Mouse (Mus musculus) megakaryocyte progenitor cell, adult 5-6 weeks (primary cell): ENCODE results near the gene Pik3r6. TPM values are rescaled to one million over a fixed set of nuclear protein-coding genes. Genes with fewer than 3 reads are reported as not detected.
A peak's percentile ranks its signal among the peaks of the same experiment; 100 is the strongest.

Experiments used
- ATAC-seq: replicated peaks from 2 replicates; pipeline ENCODE4 v1.8.0; 2016; ENCODE audit warnings: mild to moderate bottlenecking, moderate TSS enrichment, inconsistent platforms; ENCODE audit not compliant: poor library complexity
- total RNA-seq, 2 experiments: library from RNA; stranded (forward) in 1 of 2; stranded (reverse) in 1 of 2; fragments of 157-497, 149-512 nt in 1 of 2; fragments of 200-1000 nt in 1 of 2; gene quantifications; 2 replicates each; pipeline versions ENCODE4 v1.2.3 to v1.2.4; 2015 to 2017

Pik3r6 gene
- total RNA-seq, 2 experiments from 2014 or later, result 5.5 to 9.8 TPM

- ATAC-seq, result no peak
Measured at GRCm38 (mm10) chr11:68579462-68579881, 76.7 kb downstream of the Pik3r6 start.

DNA sequence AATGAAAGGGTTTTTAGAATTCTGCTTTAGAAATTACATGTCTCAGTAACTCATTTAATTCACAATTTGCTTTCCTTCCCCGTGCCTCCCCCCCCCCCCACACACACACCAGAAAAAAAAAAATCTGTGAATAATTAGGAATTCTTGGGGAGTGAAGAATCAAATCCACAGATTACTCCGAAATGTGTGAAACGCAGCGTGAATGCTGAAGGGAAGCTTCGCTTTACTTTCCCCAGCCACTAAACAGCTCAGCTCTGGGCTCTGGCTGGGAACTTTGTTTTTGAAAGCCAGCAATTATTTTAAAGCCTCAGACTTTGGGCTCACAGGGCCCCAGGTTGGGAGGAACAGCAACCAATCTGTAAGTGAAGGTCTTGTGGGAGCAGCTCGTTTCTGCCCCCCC, 77.7 kb downstream of the Pik3r6 start:
- ATAC-seq, result no peak

GRCm38 (mm10) chr11:68583225-68583624, 80.4 kb downstream of the Pik3r6 start:
- no peak for ATAC-seq

- ATAC-seq, result no peak
Measured at GRCm38 (mm10) chr11:68583906-68584480, 81.2 kb downstream of the Pik3r6 start.

GRCm38 (mm10) chr11:68585890-68586289, 83.1 kb downstream of the Pik3r6 start:
- peak; percentile 57 for ATAC-seq

DNA sequence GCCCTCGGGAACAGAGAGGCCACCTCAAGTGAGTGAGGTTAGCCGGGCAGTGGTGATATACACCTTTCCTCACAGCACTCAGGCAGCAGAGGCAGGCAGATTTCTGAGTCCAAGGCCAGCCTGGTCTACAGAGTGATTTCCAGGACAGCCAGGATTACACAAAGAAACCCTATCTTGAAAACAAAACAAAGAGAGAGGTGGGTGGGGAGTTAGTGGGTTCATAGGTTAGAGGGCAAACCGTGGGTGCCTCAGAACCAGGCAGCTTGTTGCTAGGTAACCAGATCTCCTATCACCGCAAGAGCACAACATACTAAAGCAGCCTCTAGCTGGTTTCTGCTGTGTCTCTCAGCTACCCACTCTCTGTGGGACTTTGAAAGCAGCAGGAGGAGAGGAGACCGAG, 83.9 kb downstream of the Pik3r6 start, which contains the start of gene Ccdc42:
TSS of gene Ccdc42 (plus strand) at position 301 of the 400 bp plus-strand sequence.
- no peak for ATAC-seq

DNA sequence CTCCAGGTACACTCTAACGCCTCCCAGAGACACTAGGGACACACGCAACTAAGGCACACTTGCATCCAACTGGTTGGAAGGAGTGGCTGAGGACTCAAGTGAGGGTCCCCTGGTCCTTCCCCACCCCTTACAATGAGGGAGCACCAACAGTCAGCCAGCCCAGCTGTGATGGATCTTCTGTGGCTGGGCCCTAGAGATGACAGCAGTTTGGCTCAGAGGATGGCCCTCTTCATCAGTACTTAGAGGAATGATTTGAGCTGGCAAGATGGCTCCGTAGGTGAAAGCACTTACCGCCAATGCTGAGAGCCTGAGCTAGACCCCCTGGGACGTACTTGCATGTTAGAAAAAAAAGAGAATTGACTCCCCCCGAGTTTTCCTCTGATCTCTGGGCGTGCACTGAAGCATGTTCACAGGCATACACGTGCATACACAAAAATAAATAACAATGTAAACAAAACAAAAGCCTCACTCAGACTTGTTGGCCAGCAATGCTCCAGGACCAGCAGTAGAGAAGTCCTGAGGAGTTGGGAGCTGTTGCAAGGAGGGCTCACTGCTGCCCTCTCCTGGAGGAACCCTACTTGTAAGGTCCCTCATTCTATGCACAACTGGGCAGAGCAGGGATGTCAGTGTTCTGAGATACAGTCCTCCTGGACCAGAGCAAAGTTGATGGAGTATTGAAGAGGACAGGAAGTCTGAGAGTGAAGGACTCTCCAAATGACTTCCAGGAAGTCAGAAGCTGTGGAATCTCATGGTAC, 86.4 kb downstream of the Pik3r6 start:
- peak; percentile 85 for ATAC-seq

DNA sequence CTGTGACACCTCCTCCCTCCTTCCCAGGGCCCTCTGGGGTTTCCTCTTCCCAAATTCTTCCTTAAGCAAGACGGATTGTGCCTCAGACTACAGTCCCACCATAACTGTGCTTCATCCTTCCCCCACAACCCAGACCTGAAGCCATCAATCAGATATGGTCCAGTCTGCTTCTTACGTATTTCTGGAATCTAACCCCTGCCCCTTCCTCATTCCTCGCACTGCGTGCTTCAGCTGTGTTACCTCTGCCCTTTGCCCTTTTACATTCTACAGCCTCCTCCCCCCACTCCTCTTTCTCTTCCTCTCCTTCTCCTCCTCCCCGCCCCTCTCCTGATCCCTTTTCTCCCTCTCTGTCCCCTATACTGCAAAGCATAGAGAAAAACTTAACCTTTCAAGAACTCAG, 88.9 kb downstream of the Pik3r6 start:
- ATAC-seq, result no peak

GRCm38 (mm10) chr11:68593247-68593646, 90.4 kb downstream of the Pik3r6 start:
- no peak for ATAC-seq

GRCm38 (mm10) chr11:68597912-68598311, 95.1 kb downstream of the Pik3r6 start:
- ATAC-seq, result peak; percentile 50

- ATAC-seq, result no peak
Measured at GRCm38 (mm10) chr11:68600551-68601021, 97.8 kb downstream of the Pik3r6 start.

DNA sequence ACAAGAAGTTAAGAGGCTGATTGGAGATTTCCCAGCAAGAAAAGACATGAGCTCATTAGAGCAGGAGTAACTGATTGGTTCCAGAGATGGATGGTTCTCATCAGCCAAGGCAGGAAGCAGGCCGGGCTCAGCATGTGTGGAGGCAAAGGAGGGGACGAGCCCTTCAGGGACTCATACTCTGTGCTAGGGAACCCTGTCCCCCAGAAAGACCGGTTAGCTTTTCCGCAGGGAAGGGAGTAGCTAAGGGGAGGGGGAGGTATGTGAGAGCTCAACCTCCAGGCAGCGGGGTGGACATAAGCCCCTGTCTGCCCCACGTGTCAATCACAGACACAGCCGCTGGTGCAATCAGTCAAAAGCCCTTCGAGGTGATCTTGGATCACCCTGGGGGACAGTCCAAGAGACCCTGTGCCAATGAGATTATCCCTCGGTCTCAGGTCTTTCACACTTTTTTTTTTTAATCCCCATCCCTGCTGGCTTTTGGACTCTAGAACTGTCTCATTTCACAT, 98.7 kb downstream of the Pik3r6 start:
- ATAC-seq, result no peak

Other genes with a start within 250 kb of the Pik3r6 start
- gene Ntn1, start 102.2 kb upstream of the Pik3r6 start, total RNA-seq (2015), result not detected in 2 replicates
- gene Ntn1, start 102.2 kb upstream of the Pik3r6 start, total RNA-seq (2017), result not detected in 2 replicates
- gene Pik3r5, start 70.9 kb upstream of the Pik3r6 start, total RNA-seq (2015), result 10.5 and 12.8 TPM in 2 replicates
- 6.2 and 7.0 TPM in 2 replicates for gene Pik3r5, start 70.9 kb upstream of the Pik3r6 start, total RNA-seq (2017)
- 0.17 and 0.34 TPM in 2 replicates for gene Mfsd6l, start 53.2 kb downstream of the Pik3r6 start, total RNA-seq (2015)
- gene Mfsd6l, start 53.2 kb downstream of the Pik3r6 start, total RNA-seq (2017), result not detected in 2 replicates
- not detected in 2 replicates for gene Ccdc42, start 84.0 kb downstream of the Pik3r6 start, total RNA-seq (2015)
- gene Ccdc42, start 84.0 kb downstream of the Pik3r6 start, total RNA-seq (2017), result not detected in 2 replicates
- 6.0 and 8.4 TPM in 2 replicates for gene Myh10, start 188.5 kb downstream of the Pik3r6 start, total RNA-seq (2015)
- gene Myh10, start 188.5 kb downstream of the Pik3r6 start, total RNA-seq (2017), result 3.9 and 6.5 TPM in 2 replicates